13 mouse cellular contexts compared by ENCODE assay signal in genomic region chr16:20248442-20249174, GRCm38 (mm10). TPM values are rescaled to one million over a fixed set of nuclear protein-coding genes. Genes with fewer than 3 reads are reported as not detected.
"Had no signal": no experiment of that assay in that cellular context is flagged by ENCODE, and none has a peak within 500 bp of the region (broad histone marks: within the 10 kb centered on the region; RNA-seq: fewer than 3 reads in every experiment).

No protein-coding gene starts in this region.

- H3K4me2 ChIP-seq: limb, embryonic 12.5 days; neural tube, embryonic 13.5 days; stomach, embryonic 15.5 days had no signal

- H3K9ac ChIP-seq: limb, embryonic 12.5 days; liver, embryonic 14.5 days; neural tube, embryonic 13.5 days; stomach, embryonic 15.5 days had no signal

- DNase-seq: kidney, adult 11 months; kidney, adult 9 months; kidney, postnatal 4 days; lung, adult 18-20 months; midbrain, embryonic 14.5 days; thymus, postnatal 36 days had no signal

- H3K27me3 ChIP-seq: limb, embryonic 12.5 days; neural tube, embryonic 13.5 days; stomach, embryonic 15.5 days had no signal

- H3K4me3 ChIP-seq: layer of hippocampus, adult 2 months; limb, embryonic 12.5 days; neural tube, embryonic 13.5 days; stomach, embryonic 15.5 days had no signal

- H3K9me3 ChIP-seq: limb, embryonic 12.5 days; neural tube, embryonic 13.5 days; stomach, embryonic 15.5 days had no signal

- H3K4me1 ChIP-seq: limb, embryonic 12.5 days; neural tube, embryonic 13.5 days; stomach, embryonic 15.5 days had no signal

- H3K27ac ChIP-seq: kidney, postnatal 0 days; layer of hippocampus, adult 2 months; limb, embryonic 12.5 days; liver, embryonic 14.5 days; neural tube, embryonic 13.5 days; stomach, embryonic 15.5 days had no signal

- H3K36me3 ChIP-seq: limb, embryonic 12.5 days; neural tube, embryonic 13.5 days; stomach, embryonic 15.5 days had no signal

RNA-seq across cellular contexts. Expression of gene Map6d1, which starts 7.5 kb away (rescaled TPM):
- polyA plus RNA-seq: liver, adult 2 months had no signal
